Mouse (Mus musculus) megakaryocyte, embryonic 14.5 days (primary cell): Measurements from ENCODE around the gene E130309D02Rik.

Experiments used
- FLI1 ChIP-seq: IDR thresholded peaks from 2 replicates; pipeline ENCODE4 v1.6.1; 2012; ENCODE audit warnings: low read length, inconsistent platforms, mixed read lengths
- GATA1 ChIP-seq: IDR thresholded peaks from 3 replicates; pipeline ENCODE4 v1.6.1; 2012; ENCODE audit warnings: mixed read lengths, low read length, inconsistent platforms, borderline replicate concordance

- TF ChIP-seq GATA1 (no peak), FLI1 (no peak)
Measured at GRCm38 (mm10) chr5:143359263-143359662, 44.1 kb upstream of the E130309D02Rik start.
